Mouse (Mus musculus) ES-Bruce4 (cell line): Measurements from ENCODE around the gene Dner.

Experiments used
- CTCF ChIP-seq: IDR thresholded peaks from one replicate; pipeline ENCODE4 v1.8.1; 2011; ENCODE audit warnings: low read depth, low read length
- EP300 ChIP-seq: IDR thresholded peaks from 2 replicates; pipeline ENCODE4 v1.6.1; 2011; ENCODE audit warnings: low read depth, low read length; ENCODE audit not compliant: insufficient read depth
- POLR2A ChIP-seq: IDR thresholded peaks from one replicate; pipeline ENCODE4 v1.8.1; 2011; ENCODE audit warnings: low read length; ENCODE audit not compliant: insufficient read depth

- no peak for TF ChIP-seq CTCF
- no peak for TF ChIP-seq EP300
- no peak for TF ChIP-seq POLR2A
Observed at GRCm38 (mm10) chr1:84722841-84723240, 26.8 kb upstream of the Dner start.
